Mouse (Mus musculus): ENCODE measurements at regions not wholly inside any gene's neighbourhood (a gene's known extent, or its start where the extent isn't known, plus 50 kb on each side); places are given as distances from the start of the nearest gene placed in this dataset.

GRCm38 (mm10) chr16:27251316-27251715 lies 56.0 kb upstream of the Ostn start:
- peak; percentile 27 to 42 for DNase-seq

Measured in cerebellum, postnatal 14 days (tissue).